Mouse (Mus musculus) embryo, embryonic 10 days (tissue): Measurements from ENCODE around the gene Tmem262.
"Not testable (repeated sequence)": the region's sequence is repeated elsewhere in the genome, so short reads cannot be mapped to it uniquely, and the experiment has no call there.

ENCODE experiments used
- DNase-seq: peaks from one replicate; pipeline ENCODE4 v3.0.0-alpha.2; 2015; ENCODE audit warnings: low spot score

Tmem262 gene

GRCm38 (mm10) chr19:6079983-6080480 lies at the start of gene Tmem262:
Gene Tmem262, plus strand, starts transcription at chr19:6080033.
- no peak for DNase-seq

GRCm38 (mm10) chr19:6030520-6031280 lies 49.1 kb upstream of the Tmem262 start:
- DNase-seq = no peak

- no peak for DNase-seq
Measured at GRCm38 (mm10) chr19:6035966-6036585, 43.8 kb upstream of the Tmem262 start.

GRCm38 (mm10) chr19:6037695-6038094 lies 42.1 kb upstream of the Tmem262 start:
- no peak for DNase-seq

DNA sequence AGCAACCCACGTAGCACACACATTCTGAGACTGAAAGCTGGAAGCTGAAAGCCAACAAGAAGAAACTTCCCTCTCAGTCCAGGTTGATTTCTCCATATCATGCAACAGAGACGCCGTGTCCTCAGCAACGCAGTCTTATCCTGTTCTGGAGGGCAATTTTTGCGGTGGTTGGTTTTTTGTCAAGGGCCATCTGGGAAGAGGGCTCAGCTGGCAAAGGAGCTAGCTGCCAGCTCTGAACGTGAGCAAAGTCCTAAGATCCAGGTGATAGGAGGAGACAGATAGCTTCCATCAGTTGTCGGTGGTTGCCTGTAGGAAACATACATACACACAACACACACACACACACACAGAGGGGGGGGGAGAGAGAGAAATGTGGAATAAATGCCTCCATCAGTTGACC lies 41.5 kb upstream of the Tmem262 start:
- DNase-seq = no peak

- DNase-seq = no peak
Measured at GRCm38 (mm10) chr19:6040002-6040401, 39.8 kb upstream of the Tmem262 start.

DNA sequence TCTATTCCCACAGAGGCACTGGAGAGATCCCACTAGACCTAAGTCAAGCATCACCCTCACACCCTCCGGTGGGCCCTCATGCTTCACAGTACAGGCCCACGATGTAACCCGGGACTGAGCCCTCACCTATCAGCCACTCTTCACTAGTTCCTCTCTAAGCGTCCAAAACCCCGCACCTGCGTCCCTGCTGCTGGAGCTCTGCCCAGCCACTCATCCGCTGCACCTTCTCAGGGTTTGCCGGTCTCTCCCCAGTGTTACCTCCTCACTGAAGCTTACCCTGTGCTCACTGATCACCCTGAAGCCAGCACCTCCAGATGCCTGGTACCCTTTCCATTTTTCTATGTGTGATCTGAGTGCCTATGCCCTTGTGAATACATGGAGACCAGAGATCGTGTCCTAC lies 37.5 kb upstream of the Tmem262 start:
- DNase-seq = no peak

- not testable (repeated sequence) for DNase-seq
Measured at GRCm38 (mm10) chr19:6044102-6044501, 35.7 kb upstream of the Tmem262 start.

GRCm38 (mm10) chr19:6045366-6046293 lies 34.2 kb upstream of the Tmem262 start:
- peak; percentile 59 for DNase-seq

DNA sequence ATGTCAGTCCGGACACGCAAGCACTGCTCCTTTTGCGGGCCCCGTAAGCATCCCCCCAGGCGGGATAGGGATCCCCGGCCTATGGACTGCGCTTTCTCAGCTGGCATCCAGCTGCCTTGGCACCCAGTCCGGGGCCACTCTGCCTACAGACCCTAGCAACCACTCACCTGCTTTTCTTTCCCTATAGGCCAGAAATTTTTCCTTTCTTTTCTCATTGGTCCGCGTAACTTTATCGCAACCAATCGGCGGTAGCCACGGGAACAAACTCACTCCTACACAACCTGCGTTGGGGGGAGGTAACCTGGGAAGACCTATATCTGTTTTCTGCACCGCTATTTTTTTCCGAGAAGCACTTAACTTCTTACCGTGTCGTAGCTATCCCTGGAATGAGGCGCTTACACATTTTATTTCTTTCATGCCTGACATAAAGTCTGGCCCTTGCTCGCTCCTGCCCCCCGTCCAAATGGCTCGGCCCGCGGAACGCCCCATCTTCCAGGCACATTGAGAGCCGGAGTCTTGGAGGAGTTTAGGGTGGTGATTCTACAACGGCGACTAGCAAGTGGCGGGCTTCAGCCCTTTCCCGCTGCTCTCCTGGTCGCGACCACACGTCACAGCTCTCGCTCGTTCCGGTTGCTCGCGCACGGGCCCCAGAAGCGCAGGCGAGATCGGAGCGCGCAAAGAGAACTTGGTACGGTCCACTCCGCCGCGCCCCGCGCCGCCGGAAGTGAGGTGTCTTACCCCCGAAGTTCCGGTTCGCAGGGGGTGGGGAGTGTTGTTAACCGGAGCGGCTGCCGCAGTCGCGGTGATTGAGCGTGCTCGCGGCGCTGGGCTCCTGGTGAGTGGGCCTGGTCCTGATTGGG lies 33.3 kb upstream of the Tmem262 start, which contains the start of gene Syvn1:
Gene Syvn1, plus strand, starts transcription at position 283 of the 860 bp plus-strand sequence.
- DNase-seq = peak; percentile 96

- DNase-seq = no peak
Measured at GRCm38 (mm10) chr19:6047154-6047898, 32.5 kb upstream of the Tmem262 start.

DNA sequence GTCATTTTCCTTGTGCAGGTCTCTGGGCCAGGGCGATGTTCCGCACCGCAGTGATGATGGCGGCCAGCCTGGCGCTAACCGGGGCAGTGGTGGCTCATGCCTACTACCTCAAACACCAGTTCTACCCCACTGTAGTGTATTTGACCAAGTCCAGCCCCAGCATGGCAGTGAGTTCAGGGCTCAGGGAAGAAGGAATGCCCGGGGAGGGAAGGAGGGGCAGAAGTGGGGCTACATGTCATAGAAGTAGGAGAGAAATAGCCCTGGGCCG lies 32.0 kb upstream of the Tmem262 start:
- DNase-seq = no peak

DNA sequence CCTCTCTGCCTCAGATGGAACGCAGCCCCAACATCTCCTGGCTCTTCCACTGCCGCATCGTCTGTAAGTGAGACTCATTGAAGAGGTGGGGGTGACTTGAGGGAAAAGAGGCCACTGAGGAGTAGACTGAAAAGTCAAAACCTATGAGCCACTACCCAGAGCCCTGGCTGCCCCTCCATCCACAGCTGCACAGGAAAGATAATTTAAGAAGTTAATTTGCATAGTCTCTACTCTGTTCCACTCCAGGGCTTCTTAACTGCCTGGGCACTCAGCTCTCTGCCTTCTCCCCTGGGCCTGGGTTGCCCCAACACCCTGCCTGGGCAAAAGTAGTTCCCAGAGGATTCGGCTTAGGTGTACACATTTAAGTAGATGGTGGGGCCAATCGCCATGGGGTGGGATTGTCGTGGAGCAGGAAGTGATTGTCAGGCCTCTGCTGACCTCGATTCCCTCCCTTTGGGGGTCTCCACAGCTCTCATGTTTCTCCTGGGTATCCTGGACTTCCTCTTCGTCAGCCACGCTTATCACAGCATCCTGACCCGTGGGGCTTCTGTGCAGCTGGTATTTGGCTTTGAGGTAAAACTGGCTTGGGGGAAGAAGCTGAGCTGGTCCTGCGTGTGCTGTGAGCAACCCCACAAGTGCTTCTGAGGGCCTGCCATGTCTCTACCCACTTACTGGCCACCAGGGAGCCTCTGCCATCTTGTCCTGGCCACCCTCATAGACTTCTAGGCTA lies 31.0 kb upstream of the Tmem262 start:
- DNase-seq = no peak

- no peak for DNase-seq
Measured at GRCm38 (mm10) chr19:6052516-6052915, 27.3 kb upstream of the Tmem262 start.

DNA sequence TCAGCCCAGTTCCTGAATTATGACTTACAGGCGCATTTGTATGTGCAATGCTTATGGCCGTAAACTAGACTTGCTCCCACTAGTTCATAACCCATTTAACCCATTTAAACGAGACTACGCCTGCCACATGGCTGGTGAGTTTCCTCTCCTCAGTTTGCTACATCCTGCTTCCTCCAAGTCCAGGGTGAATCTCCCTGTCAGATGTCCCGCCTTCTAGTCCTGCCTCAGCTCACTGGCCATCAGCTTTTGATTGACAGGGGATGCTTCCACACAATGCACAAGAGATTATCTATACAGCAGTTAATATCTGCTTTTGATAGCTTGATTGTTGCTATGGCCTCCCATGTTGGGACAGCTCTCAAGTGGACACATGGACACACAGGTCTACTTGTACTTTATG lies 25.5 kb upstream of the Tmem262 start:
- DNase-seq = no peak

DNA sequence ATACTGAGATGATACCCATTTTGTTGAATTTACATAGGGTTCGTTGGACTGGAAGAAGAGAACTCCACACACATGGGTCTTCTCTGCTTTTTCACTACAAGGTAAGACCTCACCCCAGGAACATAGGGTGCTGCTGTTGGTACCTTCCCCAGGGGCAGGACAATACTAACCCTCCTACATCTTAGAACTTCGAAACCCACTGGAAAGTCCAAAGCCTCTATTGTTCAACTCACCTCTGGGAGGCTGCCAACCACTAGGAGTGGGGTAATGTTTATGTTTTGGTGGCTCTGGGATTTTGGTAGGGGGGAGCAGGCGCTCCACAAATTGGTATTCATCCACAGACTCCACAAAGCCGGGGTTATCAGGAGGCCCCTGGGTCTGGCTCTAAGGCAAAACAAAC lies 23.1 kb upstream of the Tmem262 start:
- no peak for DNase-seq

GRCm38 (mm10) chr19:6057313-6058096 lies 22.3 kb upstream of the Tmem262 start, which contains the start of the genes Mrpl49 and Fau:
Gene Mrpl49, minus strand, starts transcription at chr19:6057785.
Gene Fau, plus strand, starts transcription at chr19:6057844.
- DNase-seq = peak; percentile 100

- DNase-seq = no peak
Measured at GRCm38 (mm10) chr19:6058513-6058912, 21.3 kb upstream of the Tmem262 start.

- DNase-seq = no peak
Measured at GRCm38 (mm10) chr19:6058966-6059365, 20.9 kb upstream of the Tmem262 start.
